Mouse (Mus musculus) ES-E14 (cell line): Measurements from ENCODE around the gene Echdc2. TPM values are rescaled to one million over a fixed set of nuclear protein-coding genes. Genes with fewer than 3 reads are reported as not detected.

Experiments used
- DNase-seq: peaks from one replicate; pipeline ENCODE4 v3.0.0-alpha.2; 2013; ENCODE audit warnings: low read depth, low spot score
- H3K27ac ChIP-seq: 2 replicates; pipeline ENCODE4 v1.5.1; 2012; ENCODE audit warnings: low read depth, mild to moderate bottlenecking, low read length, moderate library complexity, mixed read lengths; ENCODE audit not compliant: poor library complexity, insufficient read depth, severe bottlenecking
- H3K36me3 ChIP-seq: 2 replicates; pipeline ENCODE4 v1.6.1; 2012; ENCODE audit warnings: mild to moderate bottlenecking, low read length, moderate library complexity, mixed read lengths; ENCODE audit not compliant: control insufficient read depth, poor library complexity, insufficient read depth, severe bottlenecking
- H3K4me1 ChIP-seq, 2 experiments: fragments of 150-350 bp in 1 of 2; sonication (generic) in 1 of 2; 2 replicates each; pipeline ENCODE4 v1.6.1; 2012; ENCODE audit warnings: low read length in 2 of 2, mild to moderate bottlenecking in 1 of 2, mixed read lengths in 1 of 2; ENCODE audit not compliant: control insufficient read depth in 2 of 2, insufficient read depth in 2 of 2, poor library complexity in 1 of 2
- H3K4me3 ChIP-seq, 2 experiments: fragments of 150-350 bp in 1 of 2; sonication (generic) in 1 of 2; 2 replicates each; pipeline ENCODE4 v1.5.1; 2012; ENCODE audit warnings: low read length in 2 of 2, low read depth in 1 of 2, mild to moderate bottlenecking in 1 of 2, mixed read lengths in 1 of 2; ENCODE audit not compliant: insufficient read depth in 1 of 2, poor library complexity in 1 of 2, severe bottlenecking in 1 of 2
- H3K9ac ChIP-seq: 2 replicates; pipeline ENCODE4 v1.6.1; 2012; ENCODE audit warnings: low read depth, mild to moderate bottlenecking, low read length, mixed read lengths; ENCODE audit not compliant: poor library complexity, insufficient read depth, severe bottlenecking
- H3K9me3 ChIP-seq: fragments of 150-350 bp; sonication (generic); 2 replicates; pipeline ENCODE4 v1.6.1; 2012; ENCODE audit warnings: low read depth, mild to moderate bottlenecking, low read length; ENCODE audit not compliant: control insufficient read depth, insufficient read depth
- CHD2 ChIP-seq: IDR thresholded peaks from 2 replicates; pipeline ENCODE4 v1.6.1; 2014; ENCODE audit warnings: mild to moderate bottlenecking, low read depth, low read length, inconsistent platforms
- HCFC1 ChIP-seq: IDR thresholded peaks from 2 replicates; pipeline ENCODE4 v1.6.1; 2012; ENCODE audit warnings: low read length, inconsistent platforms, borderline replicate concordance; ENCODE audit not compliant: insufficient read depth
- MAFK ChIP-seq: IDR thresholded peaks from 2 replicates; pipeline ENCODE4 v1.6.1; 2014; ENCODE audit warnings: mild to moderate bottlenecking, low read depth, low read length, inconsistent platforms; ENCODE audit not compliant: insufficient read depth
- ZC3H11A ChIP-seq: IDR thresholded peaks from 2 replicates; pipeline ENCODE4 v1.6.1; 2012; ENCODE audit warnings: low read depth, mild to moderate bottlenecking, inconsistent platforms, low read length, borderline replicate concordance
- ZNF384 ChIP-seq: IDR thresholded peaks from 2 replicates; pipeline ENCODE4 v1.6.1; 2012; ENCODE audit warnings: low read depth, low read length, inconsistent platforms
- in situ Hi-C, 2 experiments: fragments of 600-800 bp; cut with MboI; formaldehyde crosslinking; loops; one replicate each; pipeline ENCODE4 v1.15.1; 2025; ENCODE audit warnings: low sequenced_read_pairs in 2 of 2, inconsistent platforms in 1 of 2; ENCODE audit not compliant: unreplicated experiment in 2 of 2
- total RNA-seq: library from RNA; depleted of rRNA; stranded (reverse); fragments of 300-350 nt; gene quantifications from 2 replicates; pipeline ENCODE4 v1.2.3, GENCODE M21; 2012

Echdc2 gene
- total RNA-seq, 1 experiment: 50.8 TPM

- H3K4me1 ChIP-seq: no peaks in the 10 kb centered on the region
- no peaks in the 10 kb centered on the region for H3K9me3 ChIP-seq
- TF ChIP-seq ZNF384: no peak
- TF ChIP-seq MAFK: no peak
- TF ChIP-seq ZC3H11A: no peak
- no peak for DNase-seq
- H3K4me3 ChIP-seq: no peak overlapping the region
- no peaks in the 10 kb centered on the region for H3K36me3 ChIP-seq
- in situ Hi-C loops: no loop called here
- no peak overlapping the region for H3K27ac ChIP-seq
- no peak overlapping the region for H3K9ac ChIP-seq
These were observed 41.1 kb upstream of the Echdc2 start for GRCm38 (mm10) chr4:108124104-108124503.

GRCm38 (mm10) chr4:108126260-108126659 is 39.0 kb upstream of the Echdc2 start:
- in situ Hi-C loops: no loop called here
- Histone ChIP-seq H3K36me3 (no peaks in the 10 kb centered on the region), H3K27ac (no peak overlapping the region), H3K4me1 (no peaks in the 10 kb centered on the region), H3K4me3 (no peak overlapping the region), H3K9me3 (no peaks in the 10 kb centered on the region), H3K9ac (no peak overlapping the region)
- no peak for DNase-seq
- TF ChIP-seq ZNF384: no peak
- no peak for TF ChIP-seq MAFK
- TF ChIP-seq HCFC1: no peak
- TF ChIP-seq ZC3H11A: no peak
- no peak for TF ChIP-seq CHD2

GRCm38 (mm10) chr4:108127516-108127915 is 37.7 kb upstream of the Echdc2 start:
- Histone ChIP-seq H3K9ac (no peak overlapping the region), H3K4me3 (no peak overlapping the region), H3K36me3 (no peaks in the 10 kb centered on the region), H3K9me3 (no peaks in the 10 kb centered on the region), H3K4me1 (no peaks in the 10 kb centered on the region), H3K27ac (no peak overlapping the region)
- no peak for DNase-seq
- in situ Hi-C loops: no loop called here
- TF ChIP-seq MAFK: no peak
- TF ChIP-seq CHD2: no peak
- TF ChIP-seq ZC3H11A: no peak
- no peak for TF ChIP-seq HCFC1
- no peak for TF ChIP-seq ZNF384

GRCm38 (mm10) chr4:108128339-108128738 is 36.9 kb upstream of the Echdc2 start:
- H3K4me1 ChIP-seq: no peaks in the 10 kb centered on the region
- no peak overlapping the region for H3K9ac ChIP-seq
- in situ Hi-C loops: no loop called here
- DNase-seq: no peak
- H3K4me3 ChIP-seq: no peak overlapping the region
- no peaks in the 10 kb centered on the region for H3K9me3 ChIP-seq
- H3K36me3 ChIP-seq: no peaks in the 10 kb centered on the region
- H3K27ac ChIP-seq: no peak overlapping the region
- TF ChIP-seq CHD2 (no peak), HCFC1 (no peak), MAFK (no peak), ZNF384 (no peak), ZC3H11A (no peak)

GRCm38 (mm10) chr4:108130452-108130851 is 34.8 kb upstream of the Echdc2 start:
- no peak for TF ChIP-seq HCFC1
- no peak for TF ChIP-seq ZC3H11A
- no peak for TF ChIP-seq CHD2
- Histone ChIP-seq H3K9ac (no peak overlapping the region), H3K4me3 (no peak overlapping the region), H3K27ac (no peak overlapping the region), H3K36me3 (no peaks in the 10 kb centered on the region), H3K9me3 (no peaks in the 10 kb centered on the region), H3K4me1 (no peaks in the 10 kb centered on the region)
- no peak for DNase-seq
- in situ Hi-C loops: no loop called here
